In the genomic region with DNA sequence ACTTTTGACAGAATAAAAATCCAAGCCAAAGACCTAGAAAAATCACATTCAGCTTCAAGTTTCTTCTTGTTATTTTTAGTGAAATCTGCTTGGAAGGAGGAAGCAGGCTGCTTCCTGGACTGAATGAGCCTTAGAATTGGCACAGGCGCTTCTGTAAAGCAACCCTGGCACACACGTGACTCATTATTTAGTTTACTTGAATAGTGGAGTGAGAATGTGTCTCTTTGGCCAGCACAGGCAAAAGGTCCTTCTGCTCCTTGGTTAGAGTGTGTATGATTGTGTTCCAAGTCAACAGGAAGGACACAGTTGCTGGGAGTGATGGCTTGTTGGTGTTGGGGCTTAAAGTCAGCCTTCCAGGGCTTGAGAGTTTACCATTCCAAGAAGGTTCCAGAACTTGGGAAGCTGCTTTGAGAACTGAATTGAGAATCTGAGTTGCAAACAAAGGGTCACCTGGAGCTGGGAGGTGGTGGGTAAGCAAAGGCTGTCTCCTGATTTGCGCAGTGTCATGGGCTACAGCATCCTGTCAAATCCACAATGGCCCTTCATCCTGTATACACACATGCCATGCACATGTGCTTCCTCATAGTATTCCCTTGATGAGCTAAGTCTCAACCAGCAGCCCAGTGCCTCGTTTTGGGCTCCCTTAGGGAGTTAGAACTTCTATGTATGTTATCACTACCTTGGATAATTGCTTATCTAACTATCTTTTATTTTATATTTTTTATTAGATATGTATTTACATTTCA, we compare ENCODE assay signal across 8 mouse cellular contexts. TPM values are rescaled to one million over a fixed set of nuclear protein-coding genes. Genes with fewer than 3 reads are reported as not detected.
DNase-seq lines count a peak whose midpoint lies in the region; ATAC-seq lines count a peak whose summit lies in the region.

No protein-coding gene starts in this region.

- no peak overlapping the region for H3K9ac ChIP-seq in forebrain, embryonic 16.5 days (replicated peaks; ENCODE audit: low read depth, low read length)
- H3K9ac ChIP-seq in forebrain, embryonic 11.5 days (ENCODE audit: low read length): no peak overlapping the region
- no peak overlapping the region for H3K9ac ChIP-seq in embryonic facial prominence, embryonic 15.5 days

- no peaks in the 10 kb centered on the region for H3K9me3 ChIP-seq in forebrain, embryonic 16.5 days (ENCODE audit: control insufficient read depth, low read length)
- no peaks in the 10 kb centered on the region for H3K9me3 ChIP-seq in forebrain, embryonic 11.5 days (ENCODE audit: control insufficient read depth, low read length)
- H3K9me3 ChIP-seq in embryonic facial prominence, embryonic 15.5 days (replicated peaks): no peaks in the 10 kb centered on the region

- peaks cover 3% of the 10 kb centered on the region; the same call in 1 of the 2 replicates for H3K4me1 ChIP-seq in forebrain, embryonic 16.5 days (replicated peaks; ENCODE audit: control insufficient read depth, insufficient read depth, low read length)
- no peaks in the 10 kb centered on the region for H3K4me1 ChIP-seq in forebrain, embryonic 11.5 days (replicated peaks; ENCODE audit: control insufficient read depth, insufficient read depth, low read length)
- peaks cover 10% of the 10 kb centered on the region; the same call in 1 of the 2 replicates for H3K4me1 ChIP-seq in embryonic facial prominence, embryonic 15.5 days

- H3K27me3 ChIP-seq in forebrain, embryonic 16.5 days (replicated peaks; ENCODE audit: control insufficient read depth, insufficient read depth, low read length): no peaks in the 10 kb centered on the region
- no peaks in the 10 kb centered on the region for H3K27me3 ChIP-seq in forebrain, embryonic 11.5 days (ENCODE audit: control insufficient read depth, insufficient read depth, low read length)
- no peaks in the 10 kb centered on the region for H3K27me3 ChIP-seq in embryonic facial prominence, embryonic 15.5 days

- 0 out of 2 replicates have a peak overlapping the region, but pooled peaks have one; percentile 37 for H3K27ac ChIP-seq in forebrain, embryonic 16.5 days (ENCODE audit: low read length)
- no peak overlapping the region for H3K27ac ChIP-seq in forebrain, embryonic 11.5 days (ENCODE audit: low read depth, low read length)
- peak overlapping the region; percentile 65 for H3K27ac ChIP-seq in embryonic facial prominence, embryonic 15.5 days (replicated peaks)

- no peak for ATAC-seq in forebrain, embryonic 16.5 days
- ATAC-seq in forebrain, embryonic 11.5 days (replicated peaks; ENCODE audit: low FRiP score): no peak
- no peak for ATAC-seq in embryonic facial prominence, embryonic 15.5 days (ENCODE audit: insufficient number of reproducible peaks, low FRiP score, low TSS enrichment, low read depth)

- H3K4me2 ChIP-seq in forebrain, embryonic 16.5 days (ENCODE audit: low read length): no peak overlapping the region
- no peak overlapping the region for H3K4me2 ChIP-seq in forebrain, embryonic 11.5 days (ENCODE audit: low read depth, low read length, severe bottlenecking)
- H3K4me2 ChIP-seq in embryonic facial prominence, embryonic 15.5 days (replicated peaks): no peak overlapping the region

- no peaks in the 10 kb centered on the region for H3K36me3 ChIP-seq in forebrain, embryonic 16.5 days (ENCODE audit: control insufficient read depth, insufficient read depth)
- H3K36me3 ChIP-seq in forebrain, embryonic 11.5 days (ENCODE audit: control insufficient read depth, insufficient read depth, low read length): no peaks in the 10 kb centered on the region; the same call in 1 of the 2 replicates
- H3K36me3 ChIP-seq in embryonic facial prominence, embryonic 15.5 days: no peaks in the 10 kb centered on the region

- no peak overlapping the region for H3K4me3 ChIP-seq in forebrain, embryonic 16.5 days (replicated peaks; ENCODE audit: low read length)
- H3K4me3 ChIP-seq in forebrain, embryonic 11.5 days (ENCODE audit: low read depth, low read length): no peak overlapping the region
- H3K4me3 ChIP-seq in embryonic facial prominence, embryonic 15.5 days (replicated peaks): no peak overlapping the region

- 67% methylated on average over 4 of the region's 4 CpGs for WGBS in forebrain, embryonic 16.5 days
- 85% methylated on average over 4 of the region's 4 CpGs for WGBS in forebrain, embryonic 11.5 days
- WGBS in embryonic facial prominence, embryonic 15.5 days: 60% methylated on average over 4 of the region's 4 CpGs

- DNase-seq in forebrain, embryonic 11.5 days (ENCODE audit: low spot score): no peak
- DNase-seq in 3T3-L1 (ENCODE audit: low read depth, low spot score): peak; percentile 56
- DNase-seq in kidney, adult 11 months: peak; percentile 74
- peak; percentile 90 for DNase-seq in lung, postnatal 36 days
- DNase-seq in thymus, postnatal 10 days (ENCODE audit: low spot score in 2 of 2): no peak
- no peak for DNase-seq in urinary bladder, postnatal 10 days (ENCODE audit: low spot score)

RNA-seq across cellular contexts. Expression of a gene that starts 38.6 kb away (rescaled TPM):
- polyA plus RNA-seq in forebrain, embryonic 16.5 days (2015; fragmentation: Nextera tagmentation; extraction: Ambion mirVana): 11.7 and 13.2 TPM in 2 replicates
- 22.7 and 26.5 TPM in 2 replicates for polyA plus RNA-seq in forebrain, embryonic 11.5 days (2014; fragmentation: Nextera tagmentation; extraction: Ambion mirVana)
- 33.2 TPM in 2 replicates for polyA plus RNA-seq in embryonic facial prominence, embryonic 15.5 days (2015; fragmentation: Nextera tagmentation; extraction: Ambion mirVana)

Comparison
In these comparisons a context has a peak if more than half of its experiments do, and no peak if none do; other contexts are left out.
1. DNase-seq: peak in 3T3-L1 (single experiment), kidney, adult 11 months (single experiment) and lung, postnatal 36 days (single experiment); none in forebrain, embryonic 11.5 days (single experiment), thymus, postnatal 10 days (0 of 2) and urinary bladder, postnatal 10 days (single experiment).